Mouse (Mus musculus): ENCODE measurements around the gene Adgrf1.

DNA sequence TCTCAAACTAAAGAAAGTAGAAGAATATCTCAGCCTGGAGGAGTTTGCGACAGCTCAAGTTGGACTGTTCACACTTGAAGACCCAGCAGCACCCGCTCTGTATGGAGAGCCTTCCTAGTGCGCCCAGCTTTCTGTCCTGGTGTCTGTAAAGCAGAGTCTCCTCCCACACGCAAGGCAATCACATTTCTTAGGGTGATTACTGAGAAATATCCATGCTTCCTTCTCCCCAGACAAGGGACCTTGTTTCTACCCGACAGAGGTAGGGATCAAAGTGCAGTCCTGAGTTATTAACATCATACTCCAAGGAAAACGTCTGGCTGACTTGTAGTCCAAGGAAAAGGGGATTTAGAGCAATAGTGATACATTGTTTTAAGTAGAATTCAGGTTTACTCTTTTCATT is 6.1 kb downstream of the Adgrf1 start:
- TF ChIP-seq CTCF (IDR thresholded peaks at IDR 0.05; ENCODE audit: control insufficient read depth, insufficient read depth, insufficient read length) = no peak
- TF ChIP-seq MAX (IDR thresholded peaks at IDR 0.05) = no peak
- no peak for TF ChIP-seq MYOD1 (IDR thresholded peaks at IDR 0.05; ENCODE audit: control insufficient read depth, insufficient read length, low read depth)
- no peak for TF ChIP-seq MYOG (IDR thresholded peaks at IDR 0.05; ENCODE audit: control insufficient read depth, extremely low read depth, insufficient read length)
- no peak for TF ChIP-seq USF1 (IDR thresholded peaks at IDR 0.05; ENCODE audit: low read depth)
